ENCODE assay signal across 7 mouse cellular contexts in the genomic region with DNA sequence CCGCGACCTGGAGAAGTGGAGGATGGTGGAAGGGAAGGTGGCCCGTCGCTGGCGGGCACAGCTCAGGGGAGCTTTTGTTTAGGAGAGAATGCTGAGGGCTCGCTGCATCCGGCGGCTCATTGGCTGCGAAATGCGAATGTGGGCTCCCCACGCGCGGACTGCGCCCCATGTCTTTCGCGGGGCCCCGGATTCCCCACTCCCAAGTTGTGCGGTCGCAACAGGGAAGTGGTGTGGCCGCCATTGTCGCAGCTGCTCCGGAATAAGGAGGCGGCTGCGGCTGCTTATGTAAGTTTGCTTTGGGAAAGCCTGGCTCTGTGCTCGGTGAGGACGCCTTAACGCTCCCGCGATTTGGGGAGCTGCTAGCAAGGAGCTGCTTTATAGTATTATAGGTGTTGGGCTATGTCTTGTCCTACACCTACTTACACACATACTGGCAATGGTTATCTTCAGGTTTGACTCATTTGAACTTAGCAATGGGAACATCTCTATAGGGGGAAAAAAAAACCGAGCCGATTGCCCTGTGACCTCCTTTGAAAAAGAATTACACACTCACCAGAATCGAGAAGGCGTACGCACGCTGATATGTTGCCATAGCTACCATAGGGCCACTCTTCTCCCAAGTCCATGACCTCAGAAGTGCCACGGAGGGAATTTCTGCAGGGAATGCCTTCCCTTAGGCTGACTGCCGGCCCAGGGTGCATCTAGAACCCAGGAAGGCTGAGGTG. TPM values are rescaled to one million over a fixed set of nuclear protein-coding genes. Genes with fewer than 3 reads are reported as not detected.
DNase-seq lines count a peak whose midpoint lies in the region; ATAC-seq lines count a peak whose summit lies in the region.

No protein-coding gene starts in this region.

- peaks cover 26% of the 10 kb centered on the region for H3K36me3 ChIP-seq in hindbrain, embryonic 14.5 days (replicated peaks; ENCODE audit: control insufficient read depth, insufficient read depth)

- H3K9ac ChIP-seq in hindbrain, embryonic 14.5 days, result peak overlapping the region; percentile 78

- no peaks in the 10 kb centered on the region for H3K27me3 ChIP-seq in hindbrain, embryonic 14.5 days (ENCODE audit: control insufficient read depth, insufficient read depth, low read length)

- no peaks in the 10 kb centered on the region for H3K9me3 ChIP-seq in hindbrain, embryonic 14.5 days (ENCODE audit: control insufficient read depth, low read length)

- H3K27ac ChIP-seq in hindbrain, embryonic 14.5 days, result peak overlapping the region; percentile 99

- peaks cover 10% of the 10 kb centered on the region for H3K4me1 ChIP-seq in hindbrain, embryonic 14.5 days (replicated peaks; ENCODE audit: control insufficient read depth, insufficient read depth, low read length)

- ATAC-seq in activated CD4-positive, CD25-positive, alpha-beta regulatory T cell, adult 4 months, result peak; percentile 5
- peak; percentile 12; the same call in 1 of the 2 replicates for ATAC-seq in hindbrain, embryonic 14.5 days (ENCODE audit: low FRiP score)

- peak overlapping the region; percentile 74 for H3K4me3 ChIP-seq in hindbrain, embryonic 14.5 days (replicated peaks; ENCODE audit: low read length)

- DNase-seq in cerebellum, postnatal 14 days, result peak; percentile 36 to 80
- peak; percentile 59 to 69 for DNase-seq in frontal cortex, postnatal 14 days (ENCODE audit: low spot score in 2 of 2)
- DNase-seq in hindbrain, embryonic 14.5 days (ENCODE audit: low spot score), result peak; percentile 52
- peak; percentile 57 to 59 for DNase-seq in layer of hippocampus, postnatal 14 days (ENCODE audit: low spot score in 2 of 2)
- peak; percentile 68 for DNase-seq in lung, postnatal 14 days
- DNase-seq in ovary, postnatal 36 days (ENCODE audit: low spot score), result peak; percentile 55

- H3K4me2 ChIP-seq in hindbrain, embryonic 14.5 days (replicated peaks), result peak overlapping the region; percentile 79

- under 1% methylated on average over 37 of the region's 37 CpGs for WGBS in hindbrain, embryonic 14.5 days

RNA-seq across cellular contexts. Expression of a gene that starts 1.3 kb away (rescaled TPM):
- polyA plus RNA-seq in activated CD4-positive, CD25-positive, alpha-beta regulatory T cell, adult 4 months (2017; shearing (Covaris generic)), result 10 to 100 TPM; 13.7 to 13.9 TPM
- 25.1 and 26.2 TPM in 2 replicates for polyA plus RNA-seq in hindbrain, embryonic 14.5 days (2014; fragmentation: Nextera tagmentation; extraction: Ambion mirVana)
- 10 to 100 TPM; 20.9 to 21.6 TPM for total RNA-seq in layer of hippocampus, postnatal 14 days (2021)

RNA-seq across cellular contexts. Expression of a gene that starts 55.0 kb away (rescaled TPM):
- polyA plus RNA-seq in activated CD4-positive, CD25-positive, alpha-beta regulatory T cell, adult 4 months (2017; shearing (Covaris generic)), result not detected
- polyA plus RNA-seq in hindbrain, embryonic 14.5 days (2014; fragmentation: Nextera tagmentation; extraction: Ambion mirVana), result 1.6 and 2.1 TPM in 2 replicates
- total RNA-seq in layer of hippocampus, postnatal 14 days (2021), result 1 to 10 TPM; 8.9 to 9.1 TPM

Comparison
In these comparisons a context has a peak if more than half of its experiments do, and no peak if none do; other contexts are left out.
1. Peak in every context shown above with its lines: DNase-seq, ATAC-seq, H3K4me3 ChIP-seq and H3K27ac ChIP-seq.